Mouse (Mus musculus): ENCODE measurements around the gene Lrrk1. TPM values are rescaled to one million over a fixed set of nuclear protein-coding genes. Genes with fewer than 3 reads are reported as not detected.

Gene Lrrk1
- total RNA-seq, 2 experiments from 2014 or later, result 4.0 to 5.8 TPM

- no peak for DNase-seq (ENCODE audit: low spot score in 2 of 2)
- intact Hi-C loops (cut with DNase I), result loop anchor here (5.0 kb wide), 1 partner anchor 285 kb away; no protein-coding TSS in a partner anchor
These were observed 734 bp downstream of the Lrrk1 start for GRCm38 (mm10) chr7:66387419-66387812.

- intact Hi-C loops (cut with DNase I), result loop anchor here (5.0 kb wide), 1 partner anchor 284 kb away; no protein-coding TSS in a partner anchor
- DNase-seq (ENCODE audit: low spot score in 2 of 2), result no peak
These were observed 1.7 kb downstream of the Lrrk1 start for GRCm38 (mm10) chr7:66386411-66386810.

- intact Hi-C loops (cut with DNase I), result loop anchor here (5.0 kb wide), 1 partner anchor 284 kb away; no protein-coding TSS in a partner anchor
These were observed 2.3 kb downstream of the Lrrk1 start for GRCm38 (mm10) chr7:66385826-66386225.

GRCm38 (mm10) chr7:66384891-66385290 is 3.3 kb downstream of the Lrrk1 start:
- no peak for DNase-seq (ENCODE audit: low spot score in 2 of 2)
- intact Hi-C loops (cut with DNase I), result loop anchor here (5.0 kb wide), 1 partner anchor 283 kb away; no protein-coding TSS in a partner anchor

More at GRCm38 (mm10) chr7:66385826-66386225, 2.3 kb downstream of the Lrrk1 start:
- DNase-seq (ENCODE audit: low spot score in 2 of 2), result no peak

GRCm38 (mm10) chr7:66384213-66384612 is 3.9 kb downstream of the Lrrk1 start:
- intact Hi-C loops (cut with DNase I), result no loop called here
- DNase-seq (ENCODE audit: low spot score in 2 of 2), result no peak

GRCm38 (mm10) chr7:66376560-66376959 is 11.6 kb downstream of the Lrrk1 start:
- DNase-seq (ENCODE audit: low spot score in 2 of 2), result no peak
- intact Hi-C loops (cut with DNase I), result no loop called here

- intact Hi-C loops (cut with DNase I), result no loop called here
- no peak for DNase-seq (ENCODE audit: low spot score in 2 of 2)
These were observed 12.4 kb downstream of the Lrrk1 start for GRCm38 (mm10) chr7:66375736-66376135.

GRCm38 (mm10) chr7:66373391-66373790 is 14.8 kb downstream of the Lrrk1 start:
- intact Hi-C loops (cut with DNase I), result no loop called here
- DNase-seq (ENCODE audit: low spot score in 2 of 2), result no peak

- intact Hi-C loops (cut with DNase I), result no loop called here
- DNase-seq (ENCODE audit: low spot score in 2 of 2), result no peak
These were observed 17.2 kb downstream of the Lrrk1 start for GRCm38 (mm10) chr7:66370970-66371369.

GRCm38 (mm10) chr7:66369934-66370445 is 18.2 kb downstream of the Lrrk1 start:
- intact Hi-C loops (cut with DNase I), result no loop called here
- DNase-seq (ENCODE audit: low spot score in 2 of 2), result no peak

GRCm38 (mm10) chr7:66369071-66369933 is 18.8 kb downstream of the Lrrk1 start:
- DNase-seq (ENCODE audit: low spot score in 2 of 2), result no peak
- intact Hi-C loops (cut with DNase I), result no loop called here

- intact Hi-C loops (cut with DNase I), result no loop called here
- no peak for DNase-seq (ENCODE audit: low spot score in 2 of 2)
These were observed 22.2 kb downstream of the Lrrk1 start, which contains the start of gene Gm10974 for GRCm38 (mm10) chr7:66365904-66366303. Gene Gm10974, plus strand, starts transcription at chr7:66365905.

GRCm38 (mm10) chr7:66365411-66365810 is 22.7 kb downstream of the Lrrk1 start:
- intact Hi-C loops (cut with DNase I), result no loop called here
- no peak for DNase-seq (ENCODE audit: low spot score in 2 of 2)

- intact Hi-C loops (cut with DNase I), result no loop called here
- no peak for DNase-seq (ENCODE audit: low spot score in 2 of 2)
These were observed 23.7 kb downstream of the Lrrk1 start for GRCm38 (mm10) chr7:66364491-66364890.

GRCm38 (mm10) chr7:66359044-66359443 is 29.1 kb downstream of the Lrrk1 start:
- no peak for DNase-seq (ENCODE audit: low spot score in 2 of 2)
- intact Hi-C loops (cut with DNase I), result no loop called here

GRCm38 (mm10) chr7:66358461-66358860 is 29.7 kb downstream of the Lrrk1 start:
- intact Hi-C loops (cut with DNase I), result no loop called here
- no peak for DNase-seq (ENCODE audit: low spot score in 2 of 2)

- no peak for DNase-seq (ENCODE audit: low spot score in 2 of 2)
- intact Hi-C loops (cut with DNase I), result no loop called here
These were observed 32.2 kb downstream of the Lrrk1 start for GRCm38 (mm10) chr7:66355791-66356522.

GRCm38 (mm10) chr7:66354911-66355310 is 33.2 kb downstream of the Lrrk1 start:
- intact Hi-C loops (cut with DNase I), result no loop called here

GRCm38 (mm10) chr7:66351074-66351473 is 37.1 kb downstream of the Lrrk1 start:
- intact Hi-C loops (cut with DNase I), result no loop called here
- no peak for DNase-seq (ENCODE audit: low spot score in 2 of 2)

More at GRCm38 (mm10) chr7:66354911-66355310, 33.2 kb downstream of the Lrrk1 start:
- no peak for DNase-seq (ENCODE audit: low spot score in 2 of 2)

- DNase-seq (ENCODE audit: low spot score in 2 of 2), result no peak
These were observed 38.5 kb downstream of the Lrrk1 start for GRCm38 (mm10) chr7:66349670-66350069.

More at GRCm38 (mm10) chr7:66349670-66350069, 38.5 kb downstream of the Lrrk1 start:
- intact Hi-C loops (cut with DNase I), result no loop called here

All from left cerebral cortex, postnatal 36 days (tissue).